Mouse (Mus musculus) C2C12 (cell line): ENCODE data around the gene Timeless. TPM values are rescaled to one million over a fixed set of nuclear protein-coding genes. Genes with fewer than 3 reads are reported as not detected.
A peak's percentile ranks its signal among the peaks of the same experiment; 100 is the strongest.

Source experiments
- H3K27me3 ChIP-seq: one replicate; pipeline ENCODE4 v1.6.1; 2011; ENCODE audit not compliant: control insufficient read depth, insufficient read depth, insufficient read length
- H3K36me3 ChIP-seq: one replicate; pipeline ENCODE4 v1.6.1; 2011; ENCODE audit not compliant: control insufficient read depth, insufficient read depth
- H3K4me3 ChIP-seq: one replicate; pipeline ENCODE4 v1.5.1; 2011; ENCODE audit warnings: mild to moderate bottlenecking, control low read depth; ENCODE audit not compliant: poor library complexity, insufficient read depth, severe bottlenecking
- H3K79me2 ChIP-seq: one replicate; pipeline ENCODE4 v1.6.1; 2011; ENCODE audit not compliant: control insufficient read depth, insufficient read depth
- H3K79me3 ChIP-seq: one replicate; pipeline ENCODE4 v1.6.1; 2011; ENCODE audit warnings: low read depth, control low read depth
- H3ac ChIP-seq: one replicate; pipeline ENCODE3; 2011; ENCODE audit warnings: low read depth; ENCODE audit not compliant: control insufficient read depth, insufficient read length
- CEBPB ChIP-seq: IDR thresholded peaks from one replicate; pipeline ENCODE4 v1.6.1; 2011; ENCODE audit warnings: low read depth, mild to moderate bottlenecking, control low read depth, moderate library complexity
- CTCF ChIP-seq: IDR thresholded peaks from one replicate; pipeline ENCODE4 v1.5.1; 2011; ENCODE audit not compliant: control insufficient read depth, insufficient read depth, insufficient read length
- FOSL1 ChIP-seq: IDR thresholded peaks from one replicate; pipeline ENCODE4 v1.8.0; 2011; ENCODE audit warnings: mild to moderate bottlenecking, low read length; ENCODE audit not compliant: poor library complexity, insufficient read depth, severe bottlenecking
- MAX ChIP-seq: IDR thresholded peaks from one replicate; pipeline ENCODE4 v1.6.1; 2011; ENCODE audit warnings: mild to moderate bottlenecking, control low read depth
- MYOD1 ChIP-seq: IDR thresholded peaks from one replicate; pipeline ENCODE4 v1.6.1; 2011; ENCODE audit warnings: low read depth; ENCODE audit not compliant: control insufficient read depth, insufficient read length
- MYOG ChIP-seq: IDR thresholded peaks from one replicate; pipeline ENCODE4 v1.6.1; 2011; ENCODE audit not compliant: control insufficient read depth, insufficient read length; ENCODE audit errors: extremely low read depth
- USF1 ChIP-seq: IDR thresholded peaks from one replicate; pipeline ENCODE4 v1.6.1; 2011; ENCODE audit warnings: low read depth, mild to moderate bottlenecking, control low read depth, moderate library complexity
- polyA plus RNA-seq: library from polyadenylated mRNA; unstranded; fragments of >200 nt; fragmentation: generic; extraction: Trizol; gene quantifications from one replicate; pipeline ENCODE4 v1.2.1, GENCODE M21; 2012; ENCODE audit warnings: missing spikeins

Timeless gene
- polyA plus RNA-seq, 1 experiment = 17.7 TPM

- Histone ChIP-seq H3K79me2 (no peaks in the 10 kb centered on the region), H3K27me3 (peaks cover 4% of the 10 kb centered on the region), H3K36me3 (no peaks in the 10 kb centered on the region), H3K79me3 (no peaks in the 10 kb centered on the region), H3ac (no peak overlapping the region), H3K4me3 (no peak overlapping the region)
- TF ChIP-seq MAX = no peak
- TF ChIP-seq CEBPB = no peak
- no peak for TF ChIP-seq CTCF
- TF ChIP-seq MYOG = no peak
- no peak for TF ChIP-seq FOSL1
- no peak for TF ChIP-seq USF1
- TF ChIP-seq MYOD1 = no peak
Measured at GRCm38 (mm10) chr10:128298243-128298642, 66.4 kb downstream of the Timeless start.

GRCm38 (mm10) chr10:128298702-128299171, 66.9 kb downstream of the Timeless start, which contains the start of gene Il23a:
Gene Il23a (minus strand): TSS chr10:128298752.
- no peak within 1 kb of the TSS for H3K4me3 ChIP-seq
- peaks cover 4% of the 10 kb centered on the region for H3K79me2 ChIP-seq
- H3K79me3 ChIP-seq = no peaks in the 10 kb centered on the region
- H3K36me3 ChIP-seq = no peaks in the 10 kb centered on the region
- TF ChIP-seq FOSL1 (no peak), CEBPB (no peak), MAX (no peak), MYOD1 (no peak), MYOG (no peak), CTCF (no peak), USF1 (no peak)
- no peak within 1 kb of the TSS for H3ac ChIP-seq
- peaks cover 4% of the 10 kb centered on the region for H3K27me3 ChIP-seq

- Histone ChIP-seq H3K79me3 (peaks cover 5% of the 10 kb centered on the region), H3K36me3 (no peaks in the 10 kb centered on the region), H3ac (peak overlapping the region; percentile 76), H3K79me2 (peaks cover 15% of the 10 kb centered on the region), H3K27me3 (peaks cover 2% of the 10 kb centered on the region), H3K4me3 (peak overlapping the region; percentile 56)
- no peak for TF ChIP-seq FOSL1
- no peak for TF ChIP-seq CEBPB
- TF ChIP-seq CTCF = no peak
- TF ChIP-seq MAX = no peak
- no peak for TF ChIP-seq MYOG
- no peak for TF ChIP-seq USF1
- no peak for TF ChIP-seq MYOD1
Measured at GRCm38 (mm10) chr10:128302357-128302756, 70.5 kb downstream of the Timeless start.

Other genes starting within 250 kb of the Timeless start
- not detected for gene Hsd17b6, start 224.5 kb upstream of the Timeless start, polyA plus RNA-seq
- gene Prim1, start 216.9 kb upstream of the Timeless start, polyA plus RNA-seq = 27.8 TPM
- gene Naca, start 196.5 kb upstream of the Timeless start, polyA plus RNA-seq = 936 TPM
- gene Ptges3, start 173.1 kb upstream of the Timeless start, polyA plus RNA-seq = 133 TPM
- 3,917 TPM for gene Atp5b, start 148.8 kb upstream of the Timeless start, polyA plus RNA-seq
- gene Baz2a, start 140.5 kb upstream of the Timeless start, polyA plus RNA-seq = 8.2 TPM
- gene Rbms2, start 51.8 kb upstream of the Timeless start, polyA plus RNA-seq = 61.4 TPM
- 2.8 TPM for gene Gls2, start 37.6 kb upstream of the Timeless start, polyA plus RNA-seq
- gene Spryd4, start 20.3 kb upstream of the Timeless start, polyA plus RNA-seq = 13.4 TPM
- gene Mip, start 6.2 kb upstream of the Timeless start, polyA plus RNA-seq = not detected
- gene Apon, start 22.0 kb downstream of the Timeless start, polyA plus RNA-seq = 0.16 TPM
- not detected for gene Apof, start 36.6 kb downstream of the Timeless start, polyA plus RNA-seq
- gene Stat2, start 38.5 kb downstream of the Timeless start, polyA plus RNA-seq = 3.9 TPM
- not detected for gene Il23a, start 66.7 kb downstream of the Timeless start, polyA plus RNA-seq
- gene Pan2, start 71.3 kb downstream of the Timeless start, polyA plus RNA-seq = 5.0 TPM
- gene Cnpy2, start 90.4 kb downstream of the Timeless start, polyA plus RNA-seq = 102 TPM
- gene Cs, start 105.7 kb downstream of the Timeless start, polyA plus RNA-seq = 212 TPM
- gene Coq10a, start 136.9 kb downstream of the Timeless start, polyA plus RNA-seq = 13.7 TPM
- gene Ankrd52, start 145.1 kb downstream of the Timeless start, polyA plus RNA-seq = 35.9 TPM
- gene Slc39a5, start 169.2 kb downstream of the Timeless start, polyA plus RNA-seq = not detected
- 93.0 TPM for gene Nabp2, start 179.4 kb downstream of the Timeless start, polyA plus RNA-seq
- 34.0 TPM for gene Rnf41, start 179.6 kb downstream of the Timeless start, polyA plus RNA-seq
- 48.4 TPM for gene Smarcc2, start 227.2 kb downstream of the Timeless start, polyA plus RNA-seq